In genomic region chr10:23156866-23157625, GRCm38 (mm10) we compare ENCODE assay signal across 16 mouse cellular contexts.
DNase-seq lines count a peak whose midpoint lies in the region; ATAC-seq and TF ChIP-seq lines count a peak whose summit lies in the region.
"Had no signal": no experiment of that assay in that cellular context is flagged by ENCODE, and none has a peak within 500 bp of the region (broad histone marks: within the 10 kb centered on the region; RNA-seq: fewer than 3 reads in every experiment).

No protein-coding gene starts in this region.

- no peak overlapping the region for H3ac ChIP-seq in C2C12 (ENCODE audit: control insufficient read depth, insufficient read length, low read depth)

- DNase-seq in heart, postnatal 4 days = no peak
- DNase-seq in R1 (ENCODE audit: low read depth, low spot score) = peak; percentile 12
- peak; percentile 26 for DNase-seq in limb, embryonic 11.5 days (ENCODE audit: low spot score)
- no peak for DNase-seq in adrenal gland, postnatal 10 days
- no peak for DNase-seq in cerebellum, adult 9-11 months
- DNase-seq: cerebellum, postnatal 14 days; gastrocnemius, adult 2 months; thymus, postnatal 4 days had no signal

- H3K27me3 ChIP-seq in heart, embryonic 14.5 days (ENCODE audit: control insufficient read depth, insufficient read depth, low read length) = no peaks in the 10 kb centered on the region
- no peaks in the 10 kb centered on the region for H3K27me3 ChIP-seq in C2C12 (ENCODE audit: control insufficient read depth, insufficient read depth, insufficient read length)
- H3K27me3 ChIP-seq in limb, embryonic 11.5 days (ENCODE audit: control insufficient read depth, insufficient read depth, low read length) = no peaks in the 10 kb centered on the region
- H3K27me3 ChIP-seq: hindbrain, embryonic 15.5 days; limb, embryonic 15.5 days; neural tube, embryonic 15.5 days had no signal

- 53% methylated on average over 18 of the region's 18 CpGs for WGBS in heart, embryonic 14.5 days
- WGBS in limb, embryonic 11.5 days = 45% methylated on average over 18 of the region's 18 CpGs

- no peak overlapping the region for H3K9ac ChIP-seq in heart, embryonic 14.5 days (ENCODE audit: low read length)
- no peak overlapping the region for H3K9ac ChIP-seq in limb, embryonic 11.5 days (ENCODE audit: low read length)
- H3K9ac ChIP-seq: hindbrain, embryonic 15.5 days; limb, embryonic 15.5 days; neural tube, embryonic 15.5 days had no signal

- H3K9me3 ChIP-seq in heart, embryonic 14.5 days (ENCODE audit: control insufficient read depth, low read length) = no peaks in the 10 kb centered on the region
- no peaks in the 10 kb centered on the region for H3K9me3 ChIP-seq in limb, embryonic 11.5 days (ENCODE audit: control insufficient read depth, low read length)
- H3K9me3 ChIP-seq: hindbrain, embryonic 15.5 days; limb, embryonic 15.5 days; neural tube, embryonic 15.5 days had no signal

- ATAC-seq in heart, embryonic 14.5 days (ENCODE audit: insufficient number of reproducible peaks, insufficient read depth, low FRiP score, low read depth) = no peak
- no peak for ATAC-seq in limb, embryonic 11.5 days (ENCODE audit: insufficient number of reproducible peaks, low FRiP score, low TSS enrichment, low read depth)
- ATAC-seq: intestine, postnatal 0 days had no signal

- no peak overlapping the region for H3K4me2 ChIP-seq in heart, embryonic 14.5 days (ENCODE audit: low read length)
- H3K4me2 ChIP-seq in limb, embryonic 11.5 days (ENCODE audit: low read depth, severe bottlenecking) = no peak overlapping the region
- H3K4me2 ChIP-seq: hindbrain, embryonic 15.5 days; limb, embryonic 15.5 days; neural tube, embryonic 15.5 days had no signal

- H3K4me3 ChIP-seq in heart, embryonic 14.5 days (ENCODE audit: control insufficient read depth in 1 of 2, insufficient read depth in 1 of 2, low read depth in 1 of 2, low read length in 2 of 2) = no peak overlapping the region
- no peak overlapping the region for H3K4me3 ChIP-seq in C2C12 (ENCODE audit: insufficient read depth, poor library complexity, severe bottlenecking)
- no peak overlapping the region for H3K4me3 ChIP-seq in limb, embryonic 11.5 days (ENCODE audit: low read depth, low read length)
- H3K4me3 ChIP-seq: erythroblast, embryonic 14.5 days; gastrocnemius, adult 2 months; hindbrain, embryonic 15.5 days; layer of hippocampus, adult 2 months; limb, embryonic 15.5 days; neural tube, embryonic 15.5 days had no signal

- peak overlapping the region; percentile 26 to 50; a peak in 2 of 4 replicates for H3K27ac ChIP-seq in heart, embryonic 14.5 days (replicated peaks in 1 of 2; ENCODE audit: control insufficient read depth in 1 of 2, insufficient read depth in 1 of 2, low read depth in 2 of 2, low read length in 2 of 2)
- H3K27ac ChIP-seq in limb, embryonic 11.5 days (replicated peaks; ENCODE audit: low read depth, low read length) = no peak overlapping the region
- H3K27ac ChIP-seq: gastrocnemius, adult 2 months; hindbrain, embryonic 15.5 days; layer of hippocampus, adult 2 months; limb, embryonic 15.5 days; neural tube, embryonic 15.5 days had no signal

- H3K4me1 ChIP-seq in heart, embryonic 14.5 days (ENCODE audit: control insufficient read depth in 2 of 2, insufficient read depth in 2 of 2, low read length in 2 of 2) = no peaks in the 10 kb centered on the region; a peak in 1 of 4 replicates
- H3K4me1 ChIP-seq in limb, embryonic 11.5 days (ENCODE audit: control insufficient read depth, insufficient read depth, low read length) = peaks cover 17% of the 10 kb centered on the region
- H3K4me1 ChIP-seq: hindbrain, embryonic 15.5 days; neural tube, embryonic 15.5 days had no signal

- no peak for TF ChIP-seq CTCF in C2C12 (IDR thresholded peaks at IDR 0.05; ENCODE audit: control insufficient read depth, insufficient read depth, insufficient read length)

- no peaks in the 10 kb centered on the region for H3K36me3 ChIP-seq in heart, embryonic 14.5 days (ENCODE audit: control insufficient read depth, insufficient read depth, low read length)
- no peaks in the 10 kb centered on the region for H3K36me3 ChIP-seq in C2C12 (ENCODE audit: control insufficient read depth, insufficient read depth)
- no peaks in the 10 kb centered on the region for H3K36me3 ChIP-seq in limb, embryonic 11.5 days (ENCODE audit: control insufficient read depth, insufficient read depth, low read length)
- H3K36me3 ChIP-seq: hindbrain, embryonic 15.5 days; limb, embryonic 15.5 days; neural tube, embryonic 15.5 days had no signal

- H3K79me3 ChIP-seq in C2C12 (ENCODE audit: low read depth) = no peaks in the 10 kb centered on the region

- H3K79me2 ChIP-seq in C2C12 (ENCODE audit: control insufficient read depth, insufficient read depth) = no peaks in the 10 kb centered on the region

TF ChIP-seq in C2C12, 6 proteins besides CTCF, POLR2A, EP300 and RAD21:
- TF ChIP-seq MYOD1 (IDR thresholded peaks at IDR 0.05; ENCODE audit: control insufficient read depth, insufficient read length, low read depth) (peak; percentile 55), MYOG (IDR thresholded peaks at IDR 0.05; ENCODE audit: control insufficient read depth, extremely low read depth, insufficient read length) (no peak), CEBPB (IDR thresholded peaks at IDR 0.05; ENCODE audit: low read depth) (no peak), FOSL1 (IDR thresholded peaks at IDR 0.05; ENCODE audit: insufficient read depth, low read length, poor library complexity, severe bottlenecking) (no peak), MAX (IDR thresholded peaks at IDR 0.05) (no peak), USF1 (IDR thresholded peaks at IDR 0.05; ENCODE audit: low read depth) (no peak)

Comparison
In these comparisons a context has a peak if more than half of its experiments do, and no peak if none do; other contexts are left out.
1. DNase-seq: peak in R1 (single experiment) and limb, embryonic 11.5 days (single experiment); none in heart, postnatal 4 days (single experiment), adrenal gland, postnatal 10 days (single experiment) and cerebellum, adult 9-11 months (single experiment).